Mouse (Mus musculus) intestine, embryonic 15.5 days (tissue): ENCODE data around the gene Slc16a12. TPM values are rescaled to one million over a fixed set of nuclear protein-coding genes. Genes with fewer than 3 reads are reported as not detected.
"Not testable (repeated sequence)": the region's sequence is repeated elsewhere in the genome, so short reads cannot be mapped to it uniquely, and the experiment has no call there.

Source experiments
- ATAC-seq: fragments of 200-750 bp; cut with Nextera tagmentation; 2 replicates; pipeline ENCODE4 v1.8.0; 2017; ENCODE audit warnings: moderate TSS enrichment, moderate library complexity
- H3K27ac ChIP-seq: fragments of 300-500 bp; sonication (generic); 2 replicates; pipeline ENCODE4 v1.5.1; 2015; ENCODE audit warnings: mild to moderate bottlenecking, inconsistent platforms
- H3K27me3 ChIP-seq: fragments of 300-500 bp; sonication (generic); replicated peaks from 2 replicates; pipeline ENCODE4 v1.6.1; 2015; ENCODE audit warnings: inconsistent platforms
- H3K36me3 ChIP-seq: fragments of 300-500 bp; sonication (generic); 2 replicates; pipeline ENCODE4 v1.6.1; 2015; ENCODE audit warnings: inconsistent platforms
- H3K4me1 ChIP-seq: fragments of 300-500 bp; sonication (generic); replicated peaks from 2 replicates; pipeline ENCODE4 v1.6.1; 2015; ENCODE audit warnings: inconsistent platforms
- H3K4me2 ChIP-seq: fragments of 300-500 bp; sonication (generic); replicated peaks from 2 replicates; pipeline ENCODE4 v1.6.1; 2015; ENCODE audit warnings: mild to moderate bottlenecking, inconsistent platforms
- H3K4me3 ChIP-seq: fragments of 300-500 bp; sonication (generic); replicated peaks from 2 replicates; pipeline ENCODE4 v1.5.1; 2015; ENCODE audit warnings: inconsistent platforms
- H3K9ac ChIP-seq: fragments of 300-500 bp; sonication (generic); 2 replicates; pipeline ENCODE4 v1.6.1; 2015; ENCODE audit warnings: inconsistent platforms
- H3K9me3 ChIP-seq: fragments of 300-500 bp; sonication (generic); 2 replicates; pipeline ENCODE4 v1.6.1; 2016; ENCODE audit warnings: inconsistent platforms
- WGBS: fragments of 180-500 bp; shearing (Covaris S2); methylation state at CpG from one replicate; pipeline ENCODE4 v1.1.7; 2015; 5-methylcytosine and 5-hydroxymethylcytosine counted together
- polyA plus RNA-seq: library from polyadenylated mRNA; unstranded; fragments of >200 nt; fragmentation: Nextera tagmentation; extraction: Ambion mirVana; gene quantifications from 2 replicates; pipeline ENCODE4 v1.2.1, GENCODE M21; 2015

Slc16a12 gene
- polyA plus RNA-seq, 1 experiment from 2014 or later, result 8.5 TPM

DNA sequence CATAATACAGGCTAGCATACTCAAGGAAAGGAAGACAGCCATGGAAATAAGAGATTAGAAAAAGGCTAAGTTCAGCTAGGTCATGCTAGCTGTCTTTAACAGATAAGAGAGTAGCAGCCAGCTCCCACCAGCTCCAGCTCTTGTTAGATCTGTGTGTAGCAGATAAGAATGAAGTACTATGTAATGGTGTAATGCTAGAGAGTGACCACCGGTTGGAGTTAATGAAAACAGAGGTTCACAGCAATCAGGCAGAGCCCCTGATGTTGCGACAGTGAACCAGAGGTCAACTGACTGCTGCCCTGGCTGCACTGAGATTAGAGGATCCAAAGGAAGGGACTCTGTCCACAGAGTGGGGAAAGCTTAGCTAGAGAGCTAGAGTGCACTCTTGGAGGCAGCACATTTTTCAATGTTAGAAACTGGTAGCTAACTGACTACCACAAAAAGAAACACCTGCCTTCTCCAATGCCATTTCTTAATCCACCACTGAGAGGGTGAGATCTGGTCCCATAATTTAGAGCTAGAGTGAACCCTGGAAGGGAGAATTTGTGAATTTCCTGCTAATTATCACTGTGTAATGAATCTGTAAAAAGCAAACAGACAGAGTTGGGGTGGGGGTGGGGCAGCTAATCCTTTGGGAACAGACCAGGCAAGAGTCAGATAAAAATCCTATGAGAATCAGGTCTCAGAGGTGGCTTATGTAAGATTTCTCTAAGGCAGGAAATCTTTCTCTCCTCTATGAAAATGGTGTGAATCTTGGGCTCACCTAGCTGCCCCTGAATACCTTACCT lies 90.4 kb downstream of the Slc16a12 start:
- peak; percentile 86 for ATAC-seq
- Histone ChIP-seq H3K4me1 (no peaks in the 10 kb centered on the region), H3K9me3 (no peaks in the 10 kb centered on the region), H3K36me3 (no peaks in the 10 kb centered on the region), H3K27ac (no peak overlapping the region), H3K4me2 (no peak overlapping the region), H3K27me3 (no peaks in the 10 kb centered on the region), H3K4me3 (no peak overlapping the region), H3K9ac (no peak overlapping the region)
- WGBS, result 19% methylated on average over 2 of the region's 2 CpGs

DNA sequence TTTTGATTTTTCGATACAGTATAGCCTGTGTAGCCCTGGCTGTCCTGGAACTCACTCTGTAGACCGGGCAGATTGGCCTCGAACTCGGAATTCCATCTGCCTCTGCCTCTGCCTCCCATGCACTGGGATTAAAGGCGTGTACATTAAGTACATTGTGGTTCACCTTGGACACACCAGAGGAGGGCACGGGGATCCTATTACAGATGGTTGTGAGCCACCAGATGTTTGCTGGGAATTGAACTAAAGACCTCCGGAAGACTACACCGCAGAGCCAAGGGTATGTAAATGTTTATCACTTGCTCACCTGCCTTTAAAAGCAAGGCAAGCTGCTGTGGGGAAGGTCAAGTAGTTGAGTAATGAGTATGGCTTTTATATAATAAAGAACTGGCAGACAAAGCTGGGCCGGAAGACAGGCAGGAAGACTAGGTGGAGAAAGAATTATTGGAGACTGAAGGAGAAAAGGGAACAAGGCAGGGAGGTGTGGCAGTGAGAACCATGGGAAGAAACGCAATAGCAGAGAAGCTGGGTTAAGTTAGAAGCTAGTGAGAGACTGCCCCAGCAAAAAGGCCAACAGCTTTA lies 91.8 kb downstream of the Slc16a12 start:
- no peak overlapping the region for H3K9ac ChIP-seq
- no peaks in the 10 kb centered on the region for H3K36me3 ChIP-seq
- no peak for ATAC-seq
- 68% methylated on average over 10 of the region's 10 CpGs for WGBS
- H3K27me3 ChIP-seq, result no peaks in the 10 kb centered on the region
- no peak overlapping the region for H3K4me3 ChIP-seq
- no peaks in the 10 kb centered on the region for H3K9me3 ChIP-seq
- no peaks in the 10 kb centered on the region for H3K4me1 ChIP-seq
- no peak overlapping the region for H3K4me2 ChIP-seq
- no peak overlapping the region for H3K27ac ChIP-seq

DNA sequence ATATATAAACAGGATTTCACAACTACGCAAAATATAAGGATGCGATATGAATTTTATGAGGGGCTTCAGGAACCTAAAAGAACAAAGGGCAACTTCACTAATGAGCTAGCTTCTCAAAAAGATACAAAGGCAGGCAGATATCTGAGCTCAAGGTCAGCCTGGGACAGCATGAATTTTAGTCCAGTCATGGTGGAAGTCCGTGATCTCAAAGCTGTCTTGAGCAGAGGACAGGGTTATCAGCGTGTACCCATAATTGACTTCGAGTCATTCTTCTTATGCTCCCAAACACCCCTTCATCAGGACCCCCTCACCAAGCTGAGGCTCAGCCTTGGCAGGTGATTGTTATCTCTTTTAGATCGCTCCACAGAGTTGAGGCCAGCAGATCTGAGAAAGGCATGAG lies 96.1 kb downstream of the Slc16a12 start:
- H3K27me3 ChIP-seq, result no peaks in the 10 kb centered on the region
- H3K4me1 ChIP-seq, result no peaks in the 10 kb centered on the region
- H3K4me2 ChIP-seq, result no peak overlapping the region
- H3K4me3 ChIP-seq, result no peak overlapping the region
- H3K27ac ChIP-seq, result no peak overlapping the region
- H3K9me3 ChIP-seq, result no peaks in the 10 kb centered on the region
- ATAC-seq, result no peak
- 87% methylated on average over 6 of the region's 6 CpGs for WGBS
- no peaks in the 10 kb centered on the region for H3K36me3 ChIP-seq
- no peak overlapping the region for H3K9ac ChIP-seq

DNA sequence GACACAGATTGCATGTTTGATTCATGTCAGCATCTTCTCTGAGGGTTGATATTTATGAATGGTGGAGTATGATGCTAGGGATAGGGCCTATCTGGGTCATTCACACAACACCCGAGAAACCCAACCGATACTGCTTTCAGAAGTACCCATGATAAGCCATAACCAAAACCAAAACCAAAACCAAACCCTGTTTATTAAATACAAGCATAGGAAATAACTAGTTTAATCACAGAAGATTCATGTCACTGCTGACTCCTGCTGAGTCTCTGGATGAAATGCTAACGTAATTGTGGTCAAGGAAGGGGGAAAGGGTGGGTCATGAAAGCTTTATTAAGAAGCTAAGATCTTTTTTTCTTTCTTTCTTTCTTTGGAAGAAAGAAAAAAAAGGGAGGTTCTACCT lies 96.8 kb downstream of the Slc16a12 start:
- no peaks in the 10 kb centered on the region for H3K36me3 ChIP-seq
- 85% methylated on average over 3 of the region's 3 CpGs for WGBS
- H3K4me1 ChIP-seq, result no peaks in the 10 kb centered on the region
- H3K4me2 ChIP-seq, result no peak overlapping the region
- H3K4me3 ChIP-seq, result no peak overlapping the region
- H3K9me3 ChIP-seq, result no peaks in the 10 kb centered on the region
- H3K9ac ChIP-seq, result no peak overlapping the region
- ATAC-seq, result no peak
- H3K27ac ChIP-seq, result no peak overlapping the region
- H3K27me3 ChIP-seq, result no peaks in the 10 kb centered on the region

DNA sequence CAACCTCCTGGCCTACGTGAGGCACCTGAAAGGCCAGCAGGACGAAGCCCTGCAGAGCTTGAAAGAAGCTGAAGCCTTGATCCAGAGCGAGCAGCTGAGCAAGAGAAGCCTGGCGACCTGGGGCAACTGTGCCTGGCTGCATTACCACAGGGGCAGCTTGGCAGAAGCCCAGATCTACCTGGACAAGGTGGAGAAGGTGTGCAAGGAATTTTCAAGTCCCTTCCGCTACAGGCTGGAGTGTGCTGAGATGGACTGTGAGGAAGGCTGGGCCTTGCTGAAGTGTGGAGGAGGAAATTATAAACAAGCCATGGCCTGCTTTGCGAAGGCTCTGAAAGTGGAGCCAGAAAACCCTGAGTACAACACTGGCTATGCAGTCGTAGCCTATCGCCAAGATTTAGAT lies 99.5 kb downstream of the Slc16a12 start:
- H3K27ac ChIP-seq, ATAC-seq, H3K4me1 ChIP-seq, H3K27me3 ChIP-seq, H3K9me3 ChIP-seq, H3K4me3 ChIP-seq, H3K9ac ChIP-seq, H3K4me2 ChIP-seq, H3K36me3 ChIP-seq: not testable (repeated sequence)
- 80% methylated on average over 8 of the region's 8 CpGs for WGBS

DNA sequence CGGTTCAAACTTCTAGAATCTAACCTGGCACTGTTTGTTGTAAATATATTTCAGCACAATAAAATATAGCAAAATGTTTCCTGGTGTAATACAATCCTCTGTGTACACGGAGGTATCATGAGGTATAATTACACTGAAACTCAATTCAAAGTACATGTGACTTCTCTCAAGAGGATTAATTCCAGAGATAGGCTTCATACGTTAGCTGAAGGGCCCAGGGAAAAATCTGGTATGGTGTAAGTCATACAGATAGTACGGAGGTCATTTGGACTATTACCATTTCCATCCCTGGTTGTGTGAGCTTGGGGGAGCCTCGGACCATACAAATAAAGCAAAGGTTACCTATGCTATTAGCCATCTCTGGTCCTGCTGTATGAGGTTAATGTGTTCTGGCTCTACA lies 104.5 kb downstream of the Slc16a12 start:
- Histone ChIP-seq H3K4me2 (no peak overlapping the region), H3K9ac (no peak overlapping the region), H3K9me3 (no peaks in the 10 kb centered on the region), H3K27ac (no peak overlapping the region), H3K36me3 (no peaks in the 10 kb centered on the region), H3K27me3 (no peaks in the 10 kb centered on the region), H3K4me1 (no peaks in the 10 kb centered on the region), H3K4me3 (no peak overlapping the region)
- ATAC-seq, result peak; percentile 52
- 63% methylated on average over 5 of the region's 5 CpGs for WGBS

DNA sequence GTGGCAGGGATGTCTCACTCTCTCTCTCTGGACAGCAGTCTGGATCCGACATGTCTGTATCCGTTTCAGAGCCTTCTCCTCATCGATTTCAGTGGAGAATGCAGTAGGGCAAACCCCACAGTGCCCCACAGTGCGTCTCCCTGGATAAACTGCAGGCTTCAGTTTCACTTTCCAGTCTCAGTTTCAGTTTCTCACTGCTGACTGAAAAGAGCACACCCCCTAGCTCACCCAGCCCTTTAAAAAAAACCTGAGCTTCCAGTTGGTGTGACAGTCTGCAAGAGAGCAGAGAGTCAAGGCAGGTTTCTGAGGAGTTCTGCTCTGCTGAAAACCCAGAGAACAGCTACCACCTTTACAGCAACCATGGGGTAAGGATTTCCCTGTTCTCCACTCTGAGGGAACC lies 106.5 kb downstream of the Slc16a12 start, which contains the start of the genes Ifit1bl2 and Ifit1:
Gene Ifit1bl2, minus strand, starts transcription at position 121 of the 400 bp plus-strand sequence.
Gene Ifit1, plus strand, starts transcription at position 249 of the 400 bp plus-strand sequence.
- peak; percentile 84 for ATAC-seq
- Histone ChIP-seq H3K9ac (no peak within 1 kb of the TSS), H3K27ac (no peak within 1 kb of the TSS), H3K4me2 (peak within 1 kb of the TSS; percentile 44), H3K36me3 (no peaks in the 10 kb centered on the region), H3K4me1 (no peaks in the 10 kb centered on the region), H3K4me3 (peak within 1 kb of the TSS; percentile 12), H3K27me3 (no peaks in the 10 kb centered on the region), H3K9me3 (no peaks in the 10 kb centered on the region)
- WGBS, result 26% methylated on average over 4 of the region's 4 CpGs

DNA sequence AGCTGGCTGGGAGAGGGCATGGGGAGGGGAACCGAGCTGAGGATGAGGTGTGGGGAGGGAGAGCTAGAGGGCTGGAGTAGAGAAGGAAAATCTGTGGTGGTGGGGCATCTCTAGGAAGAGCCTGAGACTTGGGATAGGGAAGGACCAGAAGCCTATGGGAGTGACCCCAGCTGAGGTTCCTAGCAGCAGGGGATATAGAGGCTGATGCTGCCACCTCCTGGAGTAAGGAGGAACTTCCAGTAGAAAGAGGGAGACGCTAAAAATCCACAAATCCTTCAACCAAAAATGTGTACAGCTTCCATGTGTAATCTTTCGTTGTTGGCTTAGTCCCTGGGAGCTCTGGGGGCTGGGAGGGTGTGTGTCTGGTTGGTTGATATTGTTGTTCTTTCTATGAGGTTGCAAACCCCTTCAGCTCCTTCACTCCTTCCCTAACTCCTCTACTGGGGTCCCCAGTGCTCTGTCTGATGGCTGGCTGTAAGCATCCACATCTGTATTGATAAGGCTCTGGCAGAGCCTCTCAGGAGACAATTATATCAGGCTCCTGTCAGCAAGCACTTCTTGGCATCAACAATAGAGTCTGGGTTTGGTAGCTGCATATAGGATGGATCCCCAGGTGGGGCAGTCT lies 110.0 kb downstream of the Slc16a12 start:
- Histone ChIP-seq H3K4me2 (no peak overlapping the region), H3K9ac (no peak overlapping the region), H3K27me3 (no peaks in the 10 kb centered on the region), H3K36me3 (no peaks in the 10 kb centered on the region), H3K4me3 (no peak overlapping the region), H3K9me3 (no peaks in the 10 kb centered on the region), H3K4me1 (no peaks in the 10 kb centered on the region), H3K27ac (no peak overlapping the region)
- 5% methylated on average over 3 of the region's 3 CpGs for WGBS
- ATAC-seq, result peak; percentile 57; the same call in 1 of the 2 replicates

DNA sequence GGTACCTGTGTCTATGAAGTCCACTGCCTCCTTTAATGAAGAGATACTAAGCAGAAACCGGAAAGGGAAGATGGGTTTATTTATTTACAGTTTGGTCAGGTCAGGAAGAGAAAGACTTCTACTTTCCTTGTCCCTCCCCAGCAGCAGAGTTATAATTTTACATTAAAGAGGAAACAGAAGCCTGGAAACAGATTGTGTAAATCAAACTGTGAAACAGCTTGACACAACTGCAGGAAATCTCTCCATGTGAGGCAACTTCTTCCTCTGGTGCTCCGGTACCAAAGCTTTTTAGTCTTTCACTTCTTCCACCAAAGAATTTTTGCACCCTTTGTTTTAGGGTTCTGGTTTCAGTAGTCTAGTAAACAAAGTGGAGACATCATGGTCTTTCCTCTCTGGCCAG lies 113.6 kb downstream of the Slc16a12 start:
- no peaks in the 10 kb centered on the region for H3K9me3 ChIP-seq
- no peak overlapping the region for H3K27ac ChIP-seq
- H3K27me3 ChIP-seq, result no peaks in the 10 kb centered on the region
- H3K36me3 ChIP-seq, result no peaks in the 10 kb centered on the region
- no peak overlapping the region for H3K4me3 ChIP-seq
- H3K9ac ChIP-seq, result no peak overlapping the region
- no peaks in the 10 kb centered on the region for H3K4me1 ChIP-seq
- WGBS, result 57% methylated on average over 2 of the region's 2 CpGs
- ATAC-seq, result no peak
- no peak overlapping the region for H3K4me2 ChIP-seq

DNA sequence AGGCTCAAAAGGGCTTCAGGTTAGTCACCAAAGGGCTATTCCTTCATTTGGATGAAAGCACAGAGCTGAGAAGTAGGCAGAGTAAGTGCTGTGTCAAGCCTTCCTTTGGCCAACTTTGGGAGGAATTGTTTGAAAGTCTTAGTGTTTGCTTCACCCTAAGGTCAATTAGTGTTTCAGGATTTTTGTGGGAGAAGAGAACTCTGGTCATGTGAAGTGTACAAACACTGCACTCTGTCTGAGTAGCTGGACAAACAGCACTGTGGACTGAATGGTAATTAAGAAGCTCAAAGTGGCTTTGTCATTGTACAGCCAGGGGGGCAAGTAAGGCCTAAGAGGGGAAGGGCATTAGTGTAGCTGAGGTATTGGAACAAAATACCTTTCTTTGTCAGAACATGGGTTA lies 115.6 kb downstream of the Slc16a12 start:
- no peak overlapping the region for H3K4me2 ChIP-seq
- H3K4me3 ChIP-seq, result no peak overlapping the region
- no peaks in the 10 kb centered on the region for H3K4me1 ChIP-seq
- H3K36me3 ChIP-seq, result no peaks in the 10 kb centered on the region
- H3K27me3 ChIP-seq, result no peaks in the 10 kb centered on the region
- H3K9me3 ChIP-seq, result no peaks in the 10 kb centered on the region
- H3K27ac ChIP-seq, result no peak overlapping the region
- H3K9ac ChIP-seq, result no peak overlapping the region
- ATAC-seq, result no peak

DNA sequence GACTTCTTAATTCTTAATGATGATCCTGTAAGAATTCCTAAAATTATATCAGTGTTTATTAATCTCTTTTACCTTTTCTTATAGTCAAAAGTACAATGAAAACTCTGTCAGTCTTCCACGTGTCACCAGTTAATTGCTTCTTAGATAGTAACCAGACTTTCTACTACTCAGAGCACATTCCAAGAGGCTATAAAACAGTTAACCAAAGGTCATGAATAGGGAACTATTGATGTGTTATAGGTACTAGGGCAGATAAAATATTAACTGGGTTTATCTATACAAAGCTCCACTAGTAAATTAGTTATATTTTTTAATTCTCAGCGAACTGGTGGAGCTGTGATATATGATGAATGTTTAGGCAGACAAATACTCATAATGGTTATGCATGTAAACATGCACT lies 119.6 kb downstream of the Slc16a12 start:
- Histone ChIP-seq H3K4me2 (no peak overlapping the region), H3K9me3 (no peaks in the 10 kb centered on the region), H3K36me3 (no peaks in the 10 kb centered on the region), H3K27ac (no peak overlapping the region), H3K4me3 (no peak overlapping the region), H3K27me3 (no peaks in the 10 kb centered on the region), H3K4me1 (no peaks in the 10 kb centered on the region), H3K9ac (no peak overlapping the region)
- peak; percentile 79 for ATAC-seq
- 26% methylated on average over 2 of the region's 2 CpGs for WGBS

DNA sequence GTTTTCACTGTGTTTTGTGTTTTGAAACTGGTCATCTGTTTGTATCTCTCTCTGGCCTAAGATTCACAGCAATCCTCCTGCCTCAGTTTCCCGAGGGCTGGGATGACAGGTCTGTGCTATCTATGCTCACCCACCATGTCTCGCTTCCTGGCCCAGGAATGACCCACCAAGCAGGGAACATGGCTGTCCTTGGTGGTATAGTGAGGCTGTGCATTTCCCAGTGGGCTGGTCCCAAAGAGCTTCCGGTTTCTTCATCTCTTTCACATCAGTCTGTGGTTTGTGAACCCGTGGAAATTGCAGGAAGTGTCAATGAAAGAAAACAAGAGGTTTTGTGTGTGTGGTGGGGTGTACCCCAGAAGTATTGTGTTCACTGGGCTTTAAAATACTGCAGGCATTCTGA lies 122.4 kb downstream of the Slc16a12 start:
- no peak overlapping the region for H3K4me3 ChIP-seq
- 82% methylated on average over 4 of the region's 4 CpGs for WGBS
- ATAC-seq, result no peak

More for the DNA sequence above, 122.4 kb downstream of the Slc16a12 start:
- H3K4me2 ChIP-seq, result no peak overlapping the region
- H3K9ac ChIP-seq, result no peak overlapping the region
- H3K27ac ChIP-seq, result no peak overlapping the region
- H3K4me1 ChIP-seq, result no peaks in the 10 kb centered on the region
- H3K9me3 ChIP-seq, result no peaks in the 10 kb centered on the region
- H3K27me3 ChIP-seq, result no peaks in the 10 kb centered on the region
- no peaks in the 10 kb centered on the region for H3K36me3 ChIP-seq
